Mouse (Mus musculus): ENCODE measurements around the gene Palm3. TPM values are rescaled to one million over a fixed set of nuclear protein-coding genes. Genes with fewer than 3 reads are reported as not detected.

Gene Palm3
- polyA plus RNA-seq, 1 experiment from 2014 or later: 0.06 TPM

MicroRNA genes within 50 kb of the gene (microRNA counts, 519-probe panel; counts per million panel counts)
- 114 counts per million for microRNA mmu-miR-1199

Small RNA genes within 50 kb of the gene (microRNA-seq; reads per million reads assigned to microRNA genes)
- not detected for gene Mir1199
- 5.3 reads per million, percentile 13 among the genes with 10 or more reads in this experiment for gene Mir8111

Other genes starting within 250 kb of the Palm3 start
- 1.5 and 1.7 TPM in 2 replicates for gene Adgrl1, start 121.4 kb upstream of the Palm3 start, polyA plus RNA-seq (2015; fragmentation: Nextera tagmentation; extraction: Ambion mirVana)
- 0.18 and 0.22 TPM in 2 replicates for gene Gm10644, start 66.3 kb upstream of the Palm3 start, polyA plus RNA-seq (2015; fragmentation: Nextera tagmentation; extraction: Ambion mirVana)
- gene Asf1b, start 66.0 kb upstream of the Palm3 start, polyA plus RNA-seq (2015; fragmentation: Nextera tagmentation; extraction: Ambion mirVana): 114 and 126 TPM in 2 replicates
- 50.5 and 52.3 TPM in 2 replicates for gene Prkaca, start 48.5 kb upstream of the Palm3 start, polyA plus RNA-seq (2015; fragmentation: Nextera tagmentation; extraction: Ambion mirVana)
- gene Samd1, start 23.8 kb upstream of the Palm3 start, polyA plus RNA-seq (2015; fragmentation: Nextera tagmentation; extraction: Ambion mirVana): 5.8 and 6.9 TPM in 2 replicates
- gene 1700067K01Rik, start 20.0 kb upstream of the Palm3 start, polyA plus RNA-seq (2015; fragmentation: Nextera tagmentation; extraction: Ambion mirVana): 0.38 and 0.57 TPM in 2 replicates
- gene 2210011C24Rik, start 9.3 kb upstream of the Palm3 start, polyA plus RNA-seq (2015; fragmentation: Nextera tagmentation; extraction: Ambion mirVana): not detected in 2 replicates
- gene Il27ra, start 21.1 kb downstream of the Palm3 start, polyA plus RNA-seq (2015; fragmentation: Nextera tagmentation; extraction: Ambion mirVana): 0.72 and 1.1 TPM in 2 replicates
- gene Rln3, start 23.5 kb downstream of the Palm3 start, polyA plus RNA-seq (2015; fragmentation: Nextera tagmentation; extraction: Ambion mirVana): not detected in 2 replicates
- gene Gm10643, start 43.7 kb downstream of the Palm3 start, polyA plus RNA-seq (2015; fragmentation: Nextera tagmentation; extraction: Ambion mirVana): 0.12 and 0.14 TPM in 2 replicates
- 2.4 and 2.7 TPM in 2 replicates for gene Rfx1, start 45.4 kb downstream of the Palm3 start, polyA plus RNA-seq (2015; fragmentation: Nextera tagmentation; extraction: Ambion mirVana)
- 3.7 and 4.3 TPM in 2 replicates for gene Dcaf15, start 83.3 kb downstream of the Palm3 start, polyA plus RNA-seq (2015; fragmentation: Nextera tagmentation; extraction: Ambion mirVana)
- 0.05 TPM in 1 of 2 replicates, not detected in the other for gene Podnl1, start 104.5 kb downstream of the Palm3 start, polyA plus RNA-seq (2015; fragmentation: Nextera tagmentation; extraction: Ambion mirVana)
- 5.4 and 6.2 TPM in 2 replicates for gene Cc2d1a, start 126.5 kb downstream of the Palm3 start, polyA plus RNA-seq (2015; fragmentation: Nextera tagmentation; extraction: Ambion mirVana)
- 0.13 and 0.25 TPM in 2 replicates for gene 4930432K21Rik, start 126.6 kb downstream of the Palm3 start, polyA plus RNA-seq (2015; fragmentation: Nextera tagmentation; extraction: Ambion mirVana)
- gene Nanos3, start 163.7 kb downstream of the Palm3 start, polyA plus RNA-seq (2015; fragmentation: Nextera tagmentation; extraction: Ambion mirVana): 0.28 and 0.34 TPM in 2 replicates
- gene Zswim4, start 215.6 kb downstream of the Palm3 start, polyA plus RNA-seq (2015; fragmentation: Nextera tagmentation; extraction: Ambion mirVana): 2.1 and 2.2 TPM in 2 replicates
- 229 and 245 TPM in 2 replicates for gene D8Ertd738e, start 228.2 kb downstream of the Palm3 start, polyA plus RNA-seq (2015; fragmentation: Nextera tagmentation; extraction: Ambion mirVana)
- gene Mri1, start 235.9 kb downstream of the Palm3 start, polyA plus RNA-seq (2015; fragmentation: Nextera tagmentation; extraction: Ambion mirVana): 41.2 and 48.4 TPM in 2 replicates
- gene Ccdc130, start 248.9 kb downstream of the Palm3 start, polyA plus RNA-seq (2015; fragmentation: Nextera tagmentation; extraction: Ambion mirVana): 8.8 and 9.1 TPM in 2 replicates